Mouse (Mus musculus): Measurements from ENCODE around the gene Wipf3.

Gene Wipf3

GRCm38 (mm10) chr6:54432191-54432590 lies 2.8 kb downstream of the Wipf3 start:
- DNase-seq (ENCODE audit: low spot score) = no peak

GRCm38 (mm10) chr6:54432806-54433545 lies 3.6 kb downstream of the Wipf3 start:
- DNase-seq (ENCODE audit: low spot score) = no peak

- DNase-seq (ENCODE audit: low spot score) = no peak
Observed at GRCm38 (mm10) chr6:54434171-54434570, 4.8 kb downstream of the Wipf3 start.

- DNase-seq (ENCODE audit: low spot score) = no peak
Observed at GRCm38 (mm10) chr6:54435663-54436062, 6.3 kb downstream of the Wipf3 start.

- no peak for DNase-seq (ENCODE audit: low spot score)
Observed at GRCm38 (mm10) chr6:54436286-54436685, 6.9 kb downstream of the Wipf3 start.

GRCm38 (mm10) chr6:54438510-54438909 lies 9.1 kb downstream of the Wipf3 start:
- DNase-seq (ENCODE audit: low spot score) = no peak

GRCm38 (mm10) chr6:54440658-54441057 lies 11.3 kb downstream of the Wipf3 start:
- no peak for DNase-seq (ENCODE audit: low spot score)

GRCm38 (mm10) chr6:54443657-54444056 lies 14.3 kb downstream of the Wipf3 start:
- no peak for DNase-seq (ENCODE audit: low spot score)

- no peak for DNase-seq (ENCODE audit: low spot score)
Observed at GRCm38 (mm10) chr6:54444086-54444485, 14.7 kb downstream of the Wipf3 start.

- DNase-seq (ENCODE audit: low spot score) = no peak
Observed at GRCm38 (mm10) chr6:54445249-54445818, 15.9 kb downstream of the Wipf3 start.

- no peak for DNase-seq (ENCODE audit: low spot score)
Observed at GRCm38 (mm10) chr6:54447353-54447752, 17.9 kb downstream of the Wipf3 start.

- no peak for DNase-seq (ENCODE audit: low spot score)
Observed at GRCm38 (mm10) chr6:54459661-54460060, 30.3 kb downstream of the Wipf3 start.

- DNase-seq (ENCODE audit: low spot score) = no peak
Observed at GRCm38 (mm10) chr6:54460172-54460914, 30.9 kb downstream of the Wipf3 start.

- DNase-seq (ENCODE audit: low spot score) = no peak
Observed at GRCm38 (mm10) chr6:54460915-54461671, 31.7 kb downstream of the Wipf3 start.

GRCm38 (mm10) chr6:54462766-54463165 lies 33.4 kb downstream of the Wipf3 start:
- no peak for DNase-seq (ENCODE audit: low spot score)

GRCm38 (mm10) chr6:54463701-54464458 lies 34.5 kb downstream of the Wipf3 start:
- DNase-seq (ENCODE audit: low spot score) = no peak

GRCm38 (mm10) chr6:54464926-54465325 lies 35.5 kb downstream of the Wipf3 start:
- DNase-seq (ENCODE audit: low spot score) = no peak

- DNase-seq (ENCODE audit: low spot score) = no peak
Observed at GRCm38 (mm10) chr6:54467371-54467770, 38.0 kb downstream of the Wipf3 start.

- no peak for DNase-seq (ENCODE audit: low spot score)
Observed at GRCm38 (mm10) chr6:54471866-54472265, 42.5 kb downstream of the Wipf3 start.

GRCm38 (mm10) chr6:54472846-54473715 lies 43.7 kb downstream of the Wipf3 start:
- no peak for DNase-seq (ENCODE audit: low spot score)
